Mouse (Mus musculus) myocyte (in vitro differentiated cells): ENCODE measurements around the gene Axin2.

Source experiments
- MAX ChIP-seq: IDR thresholded peaks from one replicate; pipeline ENCODE4 v1.6.1; 2011; ENCODE audit warnings: low read depth, mild to moderate bottlenecking, control low read depth
- TCF12 ChIP-seq: IDR thresholded peaks from one replicate; pipeline ENCODE4 v1.6.1; 2011; ENCODE audit warnings: mild to moderate bottlenecking, control low read depth; ENCODE audit not compliant: poor library complexity, insufficient read depth, severe bottlenecking

DNA sequence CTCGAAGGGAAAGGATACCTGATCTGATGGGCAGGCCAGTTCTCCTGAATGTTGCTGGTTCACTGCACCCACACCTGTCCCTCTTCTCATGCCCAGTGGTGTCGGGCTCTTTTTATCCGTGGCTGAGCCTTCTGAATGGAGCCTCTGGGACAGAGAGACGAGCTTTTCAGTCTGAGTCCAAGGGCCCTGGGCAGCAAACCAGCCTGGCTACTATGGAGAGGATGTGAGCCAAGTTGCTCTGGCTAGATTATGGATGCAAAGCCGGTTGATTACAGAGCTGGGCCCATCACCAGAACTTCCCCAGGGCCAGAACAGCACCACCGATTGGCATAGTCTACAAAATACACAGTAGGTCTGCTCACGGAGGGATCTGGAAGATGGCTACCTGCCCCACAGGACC, 18.5 kb upstream of the Axin2 start:
- no peak for TF ChIP-seq TCF12
- TF ChIP-seq MAX, result no peak
